18 mouse cellular contexts compared by ENCODE assay signal in genomic region chr13:53227019-53227418, GRCm38 (mm10). TPM values are rescaled to one million over a fixed set of nuclear protein-coding genes. Genes with fewer than 3 reads are reported as not detected.
A peak's percentile ranks its signal among the peaks of the same experiment; 100 is the strongest.
DNase-seq lines count a peak whose midpoint lies in the region; ATAC-seq and TF ChIP-seq lines count a peak whose summit lies in the region.
"Had no signal": no experiment of that assay in that cellular context is flagged by ENCODE, and none has a peak within 500 bp of the region (broad histone marks: within the 10 kb centered on the region; RNA-seq: fewer than 3 reads in every experiment).

No protein-coding gene starts in this region.

- TF ChIP-seq CTCF in stomach, postnatal 0 days (IDR thresholded peaks at IDR 0.05; ENCODE audit: low read depth): no peak
- TF ChIP-seq CTCF in gastrocnemius, adult 2 months (IDR thresholded peaks at IDR 0.05): no peak

- WGBS in embryonic facial prominence, embryonic 13.5 days: 56% methylated on average over 6 of the region's 6 CpGs
- WGBS in embryonic facial prominence, embryonic 10.5 days: 61% methylated on average over 6 of the region's 6 CpGs
- WGBS in stomach, postnatal 0 days: 38% methylated on average over 5 of the region's 6 CpGs

- no peak overlapping the region for H3K9ac ChIP-seq in embryonic facial prominence, embryonic 13.5 days
- H3K9ac ChIP-seq in stomach, postnatal 0 days (ENCODE audit: low read length): no peak overlapping the region
- H3K9ac ChIP-seq: forebrain, embryonic 15.5 days; liver, embryonic 12.5 days; lung, embryonic 15.5 days; neural tube, embryonic 12.5 days had no signal

- DNase-seq in embryonic facial prominence, embryonic 10.5 days (ENCODE audit: low spot score): no peak
- DNase-seq in kidney, adult 11 months: peak; percentile 29
- DNase-seq in kidney, adult 9 months: no peak
- DNase-seq in kidney, postnatal 14 days: peak; percentile 43
- DNase-seq in stomach, postnatal 0 days (ENCODE audit: low spot score): no peak
- DNase-seq in gastrocnemius, adult 2 months: no peak
- no peak for DNase-seq in right cerebral cortex, postnatal 25 days
- DNase-seq: adrenal gland, adult 8-10 months; cerebellum, adult 2 months; right cerebral cortex, postnatal 4 days; thymus, adult 2 months had no signal

- H3K4me3 ChIP-seq in embryonic facial prominence, embryonic 13.5 days: no peak overlapping the region
- H3K4me3 ChIP-seq in embryonic facial prominence, embryonic 10.5 days: no peak overlapping the region
- no peak overlapping the region for H3K4me3 ChIP-seq in stomach, postnatal 0 days (ENCODE audit: low read depth, low read length)
- no peak overlapping the region for H3K4me3 ChIP-seq in gastrocnemius, adult 2 months
- H3K4me3 ChIP-seq: forebrain, embryonic 15.5 days; liver, embryonic 12.5 days; lung, embryonic 15.5 days; megakaryocyte, embryonic 14.5 days; neural tube, embryonic 12.5 days had no signal

- intact Hi-C loops in gastrocnemius, adult 2 months (cut with DNase I): no loop called here

- TF ChIP-seq EP300 in stomach, postnatal 0 days (optimal IDR thresholded peaks at IDR 0.05): no peak

- no peaks in the 10 kb centered on the region for H3K27me3 ChIP-seq in embryonic facial prominence, embryonic 13.5 days
- H3K27me3 ChIP-seq in embryonic facial prominence, embryonic 10.5 days (replicated peaks; ENCODE audit: low read depth, poor library complexity, severe bottlenecking): no peaks in the 10 kb centered on the region
- H3K27me3 ChIP-seq in stomach, postnatal 0 days (ENCODE audit: control insufficient read depth, insufficient read depth, low read length): no peaks in the 10 kb centered on the region
- H3K27me3 ChIP-seq: forebrain, embryonic 15.5 days; liver, embryonic 12.5 days; lung, embryonic 15.5 days; megakaryocyte, embryonic 14.5 days; neural tube, embryonic 12.5 days had no signal

- peak overlapping the region; percentile 48; the same call in 1 of the 2 replicates for H3K27ac ChIP-seq in embryonic facial prominence, embryonic 13.5 days
- no peak overlapping the region for H3K27ac ChIP-seq in embryonic facial prominence, embryonic 10.5 days (replicated peaks)
- H3K27ac ChIP-seq in stomach, postnatal 0 days (replicated peaks): no peak overlapping the region
- H3K27ac ChIP-seq in gastrocnemius, adult 2 months: no peak overlapping the region
- H3K27ac ChIP-seq: forebrain, embryonic 15.5 days; liver, embryonic 12.5 days; lung, embryonic 15.5 days; neural tube, embryonic 12.5 days had no signal

- no peak overlapping the region for H3K4me2 ChIP-seq in embryonic facial prominence, embryonic 13.5 days
- H3K4me2 ChIP-seq in stomach, postnatal 0 days (replicated peaks; ENCODE audit: low read depth): no peak overlapping the region
- H3K4me2 ChIP-seq: forebrain, embryonic 15.5 days; liver, embryonic 12.5 days; lung, embryonic 15.5 days; neural tube, embryonic 12.5 days had no signal

- no peak for ATAC-seq in embryonic facial prominence, embryonic 13.5 days (ENCODE audit: insufficient number of reproducible peaks, insufficient read depth, low FRiP score, low TSS enrichment, low read depth)
- peak; percentile 55; the same call in 1 of the 2 replicates for ATAC-seq in stomach, postnatal 0 days (ENCODE audit: low FRiP score, low TSS enrichment)
- ATAC-seq: forebrain, embryonic 15.5 days; inflammation-experienced regulatory T-cells, adult 6 months; liver, embryonic 12.5 days had no signal

- H3K36me3 ChIP-seq in embryonic facial prominence, embryonic 13.5 days: no peaks in the 10 kb centered on the region
- peaks cover 36% of the 10 kb centered on the region for H3K36me3 ChIP-seq in embryonic facial prominence, embryonic 10.5 days (replicated peaks)
- H3K36me3 ChIP-seq in stomach, postnatal 0 days (ENCODE audit: control insufficient read depth, insufficient read depth, low read length): no peaks in the 10 kb centered on the region
- H3K36me3 ChIP-seq: forebrain, embryonic 15.5 days; liver, embryonic 12.5 days; lung, embryonic 15.5 days; neural tube, embryonic 12.5 days had no signal

- H3K9me3 ChIP-seq in embryonic facial prominence, embryonic 13.5 days: 0 out of 2 replicates have a peak, but pooled peaks cover 9% of the 10 kb centered on the region
- H3K9me3 ChIP-seq in embryonic facial prominence, embryonic 10.5 days: peaks cover 29% of the 10 kb centered on the region
- no peaks in the 10 kb centered on the region for H3K9me3 ChIP-seq in stomach, postnatal 0 days (ENCODE audit: control insufficient read depth, low read length)
- H3K9me3 ChIP-seq: forebrain, embryonic 15.5 days had no signal

- peaks cover 46% of the 10 kb centered on the region for H3K4me1 ChIP-seq in embryonic facial prominence, embryonic 13.5 days
- H3K4me1 ChIP-seq in embryonic facial prominence, embryonic 10.5 days: peaks cover 38% of the 10 kb centered on the region
- H3K4me1 ChIP-seq in stomach, postnatal 0 days (replicated peaks; ENCODE audit: control insufficient read depth, insufficient read depth): no peaks in the 10 kb centered on the region
- H3K4me1 ChIP-seq: liver, embryonic 12.5 days; megakaryocyte, embryonic 14.5 days had no signal

RNA-seq across cellular contexts. Expression of gene Ror2, which starts 58.9 kb away (rescaled TPM):
- polyA plus RNA-seq in embryonic facial prominence, embryonic 13.5 days (2015; fragmentation: Nextera tagmentation; extraction: Ambion mirVana): 25.8 and 27.4 TPM in 2 replicates
- polyA plus RNA-seq in embryonic facial prominence, embryonic 10.5 days (2016; fragmentation: Nextera tagmentation; extraction: Ambion mirVana): 20.7 and 23.6 TPM in 2 replicates
- 5.7 and 6.9 TPM in 2 replicates for polyA plus RNA-seq in stomach, postnatal 0 days (2015; fragmentation: Nextera tagmentation; extraction: Ambion mirVana)
- under 1 TPM; 0.20 to 0.84 TPM for total RNA-seq in gastrocnemius, adult 2 months (2021)
- polyA plus RNA-seq: inflammation-experienced regulatory T-cells, adult 6 months had no signal

Comparison
In these comparisons a context has a peak if more than half of its experiments do, and no peak if none do; other contexts are left out.
1. DNase-seq: peak in kidney, adult 11 months (single experiment) and kidney, postnatal 14 days (single experiment); none in embryonic facial prominence, embryonic 10.5 days (single experiment), kidney, adult 9 months (single experiment), stomach, postnatal 0 days (single experiment), gastrocnemius, adult 2 months (single experiment) and right cerebral cortex, postnatal 25 days (single experiment).